Mouse (Mus musculus): ENCODE measurements around the gene Slc25a1.

Gene Slc25a1

GRCm38 (mm10) chr16:17921325-17922162, 6.5 kb downstream of the Slc25a1 start:
- DNase-seq = peak; percentile 97

- no peak for DNase-seq
These were observed 7.4 kb downstream of the Slc25a1 start for GRCm38 (mm10) chr16:17920586-17920985.

GRCm38 (mm10) chr16:17914307-17915249, 13.4 kb downstream of the Slc25a1 start, which contains the start of gene Gsc2:
Gene Gsc2 (minus strand): TSS chr16:17915059.
- no peak for DNase-seq

- DNase-seq = peak; percentile 96
These were observed 16.9 kb downstream of the Slc25a1 start, which contains the start of gene Ess2 for GRCm38 (mm10) chr16:17911052-17911595. Gene Ess2 (minus strand): TSS chr16:17911348.

GRCm38 (mm10) chr16:17898462-17898861, 29.6 kb downstream of the Slc25a1 start, which contains the start of the genes Dgcr2 and Tssk2:
Gene Dgcr2 (minus strand): TSS chr16:17898562.
Gene Tssk2 (plus strand): TSS chr16:17898637.
- DNase-seq = no peak

GRCm38 (mm10) chr16:17896091-17896490, 31.9 kb downstream of the Slc25a1 start:
- no peak for DNase-seq

GRCm38 (mm10) chr16:17893923-17894322, 34.1 kb downstream of the Slc25a1 start, which contains the start of gene Tssk1:
Gene Tssk1 (plus strand): TSS chr16:17894223.
- DNase-seq = no peak

GRCm38 (mm10) chr16:17892606-17893005, 35.4 kb downstream of the Slc25a1 start:
- DNase-seq = no peak

GRCm38 (mm10) chr16:17891567-17891959, 36.5 kb downstream of the Slc25a1 start, which contains the start of gene Gm20518:
Gene Gm20518 (minus strand): TSS chr16:17891671.
- peak; percentile 99 for DNase-seq

GRCm38 (mm10) chr16:17890917-17891566, 37.0 kb downstream of the Slc25a1 start:
- peak; percentile 52 for DNase-seq

- no peak for DNase-seq
These were observed 37.7 kb downstream of the Slc25a1 start for GRCm38 (mm10) chr16:17890342-17890727.

GRCm38 (mm10) chr16:17889689-17890341, 38.2 kb downstream of the Slc25a1 start:
- DNase-seq = no peak

GRCm38 (mm10) chr16:17884116-17884515, 43.9 kb downstream of the Slc25a1 start:
- DNase-seq = no peak

- no peak for DNase-seq
These were observed 45.8 kb downstream of the Slc25a1 start for GRCm38 (mm10) chr16:17882196-17882595.

GRCm38 (mm10) chr16:17879571-17879970, 48.4 kb downstream of the Slc25a1 start:
- DNase-seq = no peak

- no peak for DNase-seq
These were observed 51.9 kb downstream of the Slc25a1 start for GRCm38 (mm10) chr16:17876096-17876495.
